Mouse (Mus musculus): ENCODE data around the gene Crnkl1. TPM values are rescaled to one million over a fixed set of nuclear protein-coding genes. Genes with fewer than 3 reads are reported as not detected.

Gene Crnkl1
- 10 to 100 TPM; 53.9 to 62.2 TPM for polyA plus RNA-seq (2017; shearing (Covaris generic))

- peak; percentile 99 for ATAC-seq
Observed at GRCm38 (mm10) chr2:145934339-145935231, at the start of gene Crnkl1, which contains the start of gene Cfap61. Gene Crnkl1 (minus strand): TSS chr2:145935014. Gene Cfap61 (plus strand): TSS chr2:145934784.

- no peak for ATAC-seq
Observed at GRCm38 (mm10) chr2:145982317-145983045, 47.7 kb upstream of the Crnkl1 start.

DNA sequence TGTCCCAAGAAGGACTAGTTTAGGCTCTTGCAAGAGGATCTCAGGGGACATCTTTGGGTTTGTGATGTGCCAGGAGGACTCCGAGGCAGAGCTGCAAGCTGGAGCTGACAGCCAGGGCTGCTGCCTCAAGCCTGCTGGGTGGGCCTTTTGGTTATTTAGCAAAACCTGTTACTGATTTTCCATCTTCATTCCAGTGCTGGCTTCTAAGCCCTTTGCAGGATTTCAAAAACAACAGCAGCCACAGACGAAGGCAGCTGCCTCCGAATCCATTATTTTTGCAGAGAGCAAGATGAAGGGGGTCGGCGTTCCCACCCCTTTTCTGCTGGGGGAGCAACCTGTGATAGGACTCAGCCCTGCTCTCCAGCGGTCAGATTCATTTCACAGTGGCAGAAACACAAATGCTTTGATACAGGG, 46.9 kb upstream of the Crnkl1 start:
- ATAC-seq: no peak

- ATAC-seq: no peak
Observed at GRCm38 (mm10) chr2:145980881-145981280, 46.1 kb upstream of the Crnkl1 start.

DNA sequence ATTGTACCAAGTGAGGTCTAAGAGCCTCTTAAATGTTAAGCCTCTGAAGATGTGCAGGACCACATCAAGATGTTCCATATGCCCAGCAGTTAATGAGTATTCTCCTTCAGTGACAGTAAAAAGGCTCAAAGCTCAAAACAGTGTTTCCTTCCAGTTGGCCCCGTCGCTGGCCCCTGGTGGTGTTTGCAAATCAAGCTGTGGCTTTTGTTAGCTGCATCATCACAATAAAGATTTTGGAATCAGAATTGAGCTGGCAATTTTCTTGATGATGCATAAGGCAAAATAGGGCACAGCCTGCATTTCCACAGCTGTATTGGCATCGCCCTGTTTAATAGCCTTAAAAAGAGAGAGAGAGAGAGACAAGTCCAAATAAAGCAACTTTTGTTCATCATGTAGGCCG, 44.8 kb upstream of the Crnkl1 start:
- ATAC-seq: no peak

DNA sequence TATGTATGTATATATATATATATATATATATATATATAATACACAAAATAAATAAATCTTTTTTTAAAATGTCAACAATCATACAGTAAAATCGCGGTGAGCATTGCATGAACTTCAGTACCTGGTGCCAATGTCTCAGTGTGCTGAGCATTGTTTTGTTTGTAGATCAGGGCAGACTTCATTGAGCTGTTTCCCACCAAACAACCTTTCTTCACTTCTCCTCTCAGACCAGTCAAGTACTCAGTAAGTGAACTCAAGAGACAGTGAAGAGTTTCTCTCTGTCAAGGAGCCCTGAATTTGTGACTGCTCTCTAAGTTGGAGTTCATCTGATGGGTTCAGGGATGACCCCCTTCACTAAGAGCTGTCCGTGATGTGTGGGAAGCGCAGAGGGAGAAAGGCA, 37.8 kb upstream of the Crnkl1 start:
- ATAC-seq: no peak

DNA sequence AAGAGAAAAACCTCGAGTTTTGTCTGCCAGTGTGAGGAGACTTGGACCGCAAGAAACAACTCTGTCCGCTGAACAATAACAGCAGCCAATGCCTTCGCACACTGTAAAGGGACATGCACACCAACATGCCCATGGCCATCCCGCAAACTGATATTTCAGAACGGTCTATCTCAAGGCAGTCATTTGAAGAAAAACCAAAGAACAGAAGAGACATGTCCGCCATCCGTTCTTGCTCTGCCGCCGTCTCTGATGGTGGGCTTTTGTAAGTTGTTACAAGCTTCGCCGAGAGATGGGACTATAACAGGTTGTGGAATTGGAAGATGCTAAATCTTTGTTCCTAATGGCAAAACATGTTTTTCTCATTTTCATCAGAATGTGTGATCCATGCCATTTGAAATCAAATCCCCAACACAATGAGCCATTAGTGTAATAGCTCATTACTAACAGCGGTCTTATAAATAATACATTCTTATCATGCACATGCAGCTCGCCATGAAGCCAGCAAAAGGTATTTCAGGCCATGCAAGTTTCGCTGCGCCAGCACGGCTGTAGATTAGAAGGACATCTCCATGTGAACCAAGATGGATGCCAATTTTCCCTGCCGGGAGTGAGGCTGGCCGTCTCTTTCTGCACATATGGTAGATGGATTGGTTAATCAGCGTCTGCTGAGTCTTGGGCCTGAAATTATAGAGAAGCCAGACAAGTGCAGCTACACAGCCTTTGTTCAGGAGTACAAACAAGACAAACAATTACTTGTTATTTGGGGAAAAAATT, 36.6 kb upstream of the Crnkl1 start:
- no peak for ATAC-seq

DNA sequence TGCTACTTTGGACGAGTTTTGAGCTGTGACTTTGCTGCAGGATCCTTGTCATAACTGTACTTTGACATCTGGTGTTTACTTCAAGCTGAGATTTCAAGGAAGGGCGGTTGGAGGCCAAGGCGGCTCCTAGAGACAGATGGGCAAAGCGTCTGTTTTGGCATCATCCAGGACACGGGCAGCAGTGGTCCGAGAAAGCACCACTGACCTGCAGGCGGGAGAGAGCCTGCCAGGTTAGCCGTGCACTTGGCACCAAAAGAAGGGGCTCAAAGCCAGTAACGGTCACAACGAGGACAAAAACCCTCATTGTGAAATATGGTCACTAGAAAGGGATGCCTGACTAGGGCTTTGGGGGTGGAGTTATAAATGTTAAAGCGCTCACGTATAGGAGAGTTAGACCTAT, 35.9 kb upstream of the Crnkl1 start:
- ATAC-seq: no peak

GRCm38 (mm10) chr2:145961861-145962260, 27.0 kb upstream of the Crnkl1 start:
- ATAC-seq: no peak

DNA sequence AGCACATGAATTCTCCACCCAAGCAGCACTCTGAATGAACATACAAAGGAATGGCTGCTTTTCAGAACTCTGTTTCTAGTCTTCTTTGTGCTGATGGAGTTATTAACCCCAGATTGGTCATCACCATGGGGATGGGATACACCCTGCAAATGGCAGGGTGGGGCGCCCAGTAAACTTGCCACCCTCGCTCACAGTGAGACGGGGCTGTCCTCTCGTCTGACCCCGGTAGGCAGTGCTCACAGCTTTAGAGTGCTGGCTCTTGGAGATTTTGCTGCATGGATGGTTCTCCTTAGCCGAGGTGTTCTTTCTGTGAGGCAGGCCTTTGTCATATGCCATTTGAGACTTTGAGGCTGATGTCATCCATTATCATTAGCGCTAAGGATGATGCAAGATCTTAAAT, 23.7 kb upstream of the Crnkl1 start:
- no peak for ATAC-seq

DNA sequence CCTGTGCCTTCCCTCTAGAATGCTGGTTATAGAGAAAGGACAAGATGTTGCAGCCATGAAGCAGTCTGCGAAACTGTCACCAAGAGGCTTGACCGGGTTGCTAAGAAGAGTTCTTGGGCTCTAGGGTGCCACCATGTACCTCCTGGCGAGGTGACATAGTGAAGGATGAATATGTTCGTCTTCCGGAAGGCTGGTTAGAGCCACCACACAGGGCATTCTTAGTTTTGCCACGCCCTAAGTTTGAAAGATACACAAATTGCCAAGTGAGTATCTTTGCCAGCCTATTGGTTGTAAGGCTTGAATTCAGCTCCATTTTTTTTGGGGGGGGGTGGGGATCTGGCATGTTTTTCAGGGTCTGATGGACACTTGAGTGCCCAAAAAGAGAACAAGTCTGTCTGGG, 23.3 kb upstream of the Crnkl1 start:
- ATAC-seq: no peak

GRCm38 (mm10) chr2:145957450-145957849, 22.6 kb upstream of the Crnkl1 start:
- ATAC-seq: peak; percentile 74

- no peak for ATAC-seq
Observed at GRCm38 (mm10) chr2:145956318-145956717, 21.5 kb upstream of the Crnkl1 start.

DNA sequence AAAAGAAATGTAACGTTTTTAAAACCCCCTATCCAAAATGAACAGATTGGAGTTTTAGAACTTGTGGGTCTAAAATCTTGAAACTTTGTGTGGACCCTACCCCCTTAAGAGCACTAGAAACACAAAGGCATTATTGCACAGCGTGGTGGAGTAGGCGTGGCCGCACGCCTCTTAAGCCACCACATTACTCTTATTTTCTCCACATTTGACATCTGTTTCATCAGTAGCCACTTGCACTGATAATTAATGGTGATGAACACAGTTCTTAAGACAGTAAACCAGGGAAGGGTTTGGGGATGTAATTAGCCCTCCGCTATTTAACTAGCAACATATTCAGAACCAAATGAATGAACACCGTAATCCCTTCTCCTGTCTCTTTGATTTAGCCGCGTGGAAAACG, 21.0 kb upstream of the Crnkl1 start:
- no peak for ATAC-seq

- no peak for ATAC-seq
Observed at GRCm38 (mm10) chr2:145952726-145953125, 17.9 kb upstream of the Crnkl1 start.

DNA sequence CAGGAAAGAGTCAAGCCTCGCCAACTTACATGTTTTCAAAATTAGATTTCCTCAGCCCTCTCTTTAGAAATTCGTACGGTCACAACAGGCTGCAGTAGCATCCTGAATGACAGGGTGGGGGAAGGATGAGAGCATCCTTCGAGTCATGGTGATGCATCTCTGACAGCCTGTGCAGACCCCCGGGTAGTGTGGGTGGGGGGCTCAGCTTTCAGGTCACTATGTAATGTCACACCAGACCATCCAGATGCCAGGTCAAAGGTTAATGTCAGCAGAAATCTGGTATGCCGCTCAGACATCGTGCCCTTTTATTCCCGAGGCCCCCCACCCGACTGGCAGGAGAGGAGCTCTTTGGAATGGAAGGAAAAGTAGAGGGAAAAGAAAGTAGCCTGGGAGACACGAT, 15.4 kb upstream of the Crnkl1 start:
- no peak for ATAC-seq

- no peak for ATAC-seq
Observed at GRCm38 (mm10) chr2:145949475-145950068, 14.8 kb upstream of the Crnkl1 start.

DNA sequence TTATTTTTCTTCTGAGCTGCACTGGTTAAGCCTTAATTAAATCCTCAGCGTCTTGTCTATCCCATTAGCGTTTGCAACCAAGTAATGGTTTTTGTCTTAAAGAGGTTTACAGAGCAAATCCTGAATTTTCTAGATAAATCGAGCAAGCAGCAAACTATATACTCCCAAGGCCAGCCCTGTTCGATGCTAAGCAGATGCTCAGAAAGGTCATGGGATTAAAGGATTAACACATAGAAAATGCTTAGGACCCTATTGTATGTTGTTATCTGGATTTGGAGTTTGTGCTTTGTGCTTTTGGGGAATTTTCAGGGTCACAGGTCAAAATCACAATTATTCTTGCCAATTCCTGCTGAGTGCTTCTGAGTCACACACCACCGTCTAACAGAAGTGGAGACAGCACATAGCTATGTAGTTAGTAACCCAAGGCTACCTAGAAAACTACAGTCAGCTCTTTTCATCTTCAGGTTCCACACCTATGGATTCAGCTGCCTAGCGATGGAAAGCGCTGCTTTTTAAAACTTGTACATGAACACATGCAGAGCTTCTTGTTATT, 13.7 kb upstream of the Crnkl1 start:
- ATAC-seq: no peak

GRCm38 (mm10) chr2:145944286-145944685, 9.5 kb upstream of the Crnkl1 start:
- ATAC-seq: no peak

DNA sequence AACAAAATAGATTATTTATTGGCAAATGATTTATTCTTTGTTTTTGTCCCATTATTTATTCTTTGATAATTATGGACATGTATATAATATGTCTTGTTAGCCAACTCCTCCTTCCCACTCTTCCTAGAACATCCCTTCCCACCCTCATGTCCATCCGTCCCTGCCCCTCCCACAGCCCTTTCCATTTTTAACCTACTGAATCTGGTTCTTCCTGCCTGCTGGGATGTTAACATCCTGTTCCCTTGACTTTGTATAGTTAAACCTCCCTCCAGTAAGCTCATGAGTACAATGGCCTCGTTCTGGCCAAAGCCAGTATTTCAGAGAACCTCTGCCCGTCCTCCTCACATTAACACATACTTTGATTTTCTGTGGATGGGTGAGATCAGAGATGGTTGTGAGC, 6.6 kb upstream of the Crnkl1 start:
- no peak for ATAC-seq

- ATAC-seq: no peak
Observed at GRCm38 (mm10) chr2:145936975-145937374, 2.2 kb upstream of the Crnkl1 start.

GRCm38 (mm10) chr2:145920941-145921650, 13.7 kb downstream of the Crnkl1 start:
- ATAC-seq: no peak
